Mouse (Mus musculus) G1E (cell line): ENCODE results near the gene Ugt1a10.

Source experiments
- CTCF ChIP-seq: IDR thresholded peaks from 2 replicates; pipeline ENCODE4 v1.5.1; 2012; ENCODE audit warnings: low read depth, low read length, inconsistent platforms, mixed read lengths
- GATA1 ChIP-seq: IDR thresholded peaks from 2 replicates; pipeline ENCODE4 v1.6.1; 2012; ENCODE audit warnings: borderline replicate concordance, low read length, inconsistent platforms, mixed read lengths
- POLR2AphosphoS5 ChIP-seq: IDR thresholded peaks from 2 replicates; pipeline ENCODE4 v1.6.1; 2012; ENCODE audit warnings: low read depth, low read length, inconsistent platforms; ENCODE audit not compliant: insufficient replicate concordance
- TAL1 ChIP-seq: conservative IDR thresholded peaks from 2 replicates; pipeline ENCODE4 v1.6.1; 2012; ENCODE audit warnings: low read depth, low read length, inconsistent platforms, mixed read lengths

- TF ChIP-seq CTCF = no peak
- TF ChIP-seq POLR2AphosphoS5 = no peak
- TF ChIP-seq GATA1 = no peak
- TF ChIP-seq TAL1 = no peak
These were observed 202.5 kb downstream of the Ugt1a10 start for GRCm38 (mm10) chr1:88257681-88258080.
